Mouse (Mus musculus) skeletal muscle tissue, adult 2 months (tissue): ENCODE data around the gene Wrap53.
A peak's percentile ranks its signal among the peaks of the same experiment; 100 is the strongest.
"Not testable (repeated sequence)": the region's sequence is repeated elsewhere in the genome, so short reads cannot be mapped to it uniquely, and the experiment has no call there.

Experiments used
- DNase-seq: peaks from one replicate; pipeline ENCODE4 v3.0.0-alpha.2; 2012; ENCODE audit warnings: low read depth, low spot score

The Wrap53 gene

GRCm38 (mm10) chr11:69564391-69564790, 15.7 kb downstream of the Wrap53 start:
- DNase-seq = no peak

- no peak for DNase-seq
These were observed 16.7 kb downstream of the Wrap53 start for GRCm38 (mm10) chr11:69563373-69563772.

GRCm38 (mm10) chr11:69560896-69561854, 18.9 kb downstream of the Wrap53 start:
- DNase-seq = no peak

GRCm38 (mm10) chr11:69559851-69560765, 19.9 kb downstream of the Wrap53 start, which contains the start of gene Efnb3:
TSS of gene Efnb3 (minus strand) at chr11:69560205.
- no peak for DNase-seq

GRCm38 (mm10) chr11:69559183-69559582, 20.9 kb downstream of the Wrap53 start:
- no peak for DNase-seq

GRCm38 (mm10) chr11:69558756-69559155, 21.3 kb downstream of the Wrap53 start:
- no peak for DNase-seq

GRCm38 (mm10) chr11:69557381-69557958, 22.6 kb downstream of the Wrap53 start:
- no peak for DNase-seq

- DNase-seq = no peak
These were observed 25.4 kb downstream of the Wrap53 start for GRCm38 (mm10) chr11:69554539-69555140.

DNA sequence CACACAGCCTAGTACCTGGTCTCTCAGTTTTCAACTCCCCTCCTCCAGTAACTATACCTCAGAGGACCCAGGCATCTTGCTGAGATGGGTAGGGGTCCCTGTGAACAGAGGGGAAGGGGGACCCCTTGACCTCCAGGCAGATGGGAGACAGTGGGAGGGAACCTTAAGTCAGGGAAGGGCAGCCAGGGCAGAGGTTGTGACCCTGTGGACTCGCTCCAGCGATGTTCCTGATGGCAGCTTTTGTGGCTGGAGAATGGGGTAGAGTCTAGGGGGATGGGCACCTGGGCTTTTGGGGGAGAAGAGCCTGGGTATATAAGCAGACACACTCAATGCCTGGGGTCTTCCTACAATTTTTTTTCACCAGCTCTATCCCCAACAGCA, 26.7 kb downstream of the Wrap53 start:
- DNase-seq = no peak

DNA sequence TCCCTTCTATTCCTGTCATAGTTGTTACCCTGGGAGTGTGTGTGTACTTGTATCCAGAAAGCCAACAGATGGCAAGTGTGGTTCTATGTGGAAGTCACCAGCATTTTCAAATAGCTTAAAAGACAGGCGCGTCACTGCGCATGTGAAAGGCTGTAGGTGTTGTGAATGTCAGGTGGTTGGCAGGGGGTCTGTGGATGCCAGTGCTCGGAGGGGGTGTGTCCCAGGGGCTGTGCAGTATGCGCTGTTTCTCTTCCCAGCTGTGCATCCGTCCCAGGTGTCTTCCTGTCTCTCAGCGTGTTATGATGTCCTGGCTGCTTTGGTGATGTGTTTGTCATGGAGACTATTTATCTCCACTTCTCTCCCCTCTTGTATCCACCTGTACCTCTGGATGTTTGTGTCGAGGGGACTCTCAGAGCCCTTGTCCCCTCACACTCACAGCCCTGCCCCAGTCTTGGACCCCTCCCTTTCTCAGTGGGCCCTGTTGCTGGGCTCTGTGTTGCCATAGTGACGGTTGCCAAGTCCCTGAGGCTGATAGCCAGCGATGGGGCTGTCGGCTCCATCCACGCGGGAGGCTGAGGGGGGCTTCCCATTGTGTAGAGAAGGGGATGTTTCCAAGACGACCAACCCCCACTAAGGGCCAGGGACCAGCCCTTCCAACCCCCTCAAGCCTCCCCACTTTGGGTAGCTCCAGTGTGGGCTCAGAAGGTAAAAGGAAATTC, 27.3 kb downstream of the Wrap53 start:
- no peak for DNase-seq

GRCm38 (mm10) chr11:69551310-69551709, 28.7 kb downstream of the Wrap53 start:
- no peak for DNase-seq

DNA sequence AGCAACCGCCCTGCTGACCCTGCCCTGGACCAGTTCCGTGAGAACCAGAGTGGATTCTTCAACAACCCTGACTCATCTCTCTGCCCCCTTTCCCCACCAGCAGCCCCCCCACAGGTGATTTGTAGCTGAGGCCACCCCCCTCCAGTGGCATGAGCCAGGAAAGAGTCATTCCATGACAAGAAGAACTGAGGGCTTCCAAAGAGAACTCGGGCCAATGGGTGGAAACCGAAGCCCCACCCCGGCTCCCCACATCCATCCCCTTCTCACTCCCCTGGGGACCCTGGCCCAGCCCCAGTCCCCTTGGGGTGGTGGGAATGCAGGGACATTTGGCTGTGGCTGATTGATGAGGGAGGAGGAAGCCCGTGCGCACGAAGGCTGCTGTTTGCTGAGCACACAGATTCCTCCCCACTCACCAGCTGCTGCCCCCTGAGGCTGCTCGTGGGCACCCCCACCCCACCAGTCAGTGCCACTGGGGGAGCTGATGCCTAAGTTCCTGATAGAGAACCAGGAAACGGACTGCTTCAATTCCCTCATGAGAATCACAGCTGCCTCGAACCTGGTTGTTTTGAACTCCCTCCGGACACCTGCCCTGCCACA, 30.9 kb downstream of the Wrap53 start, which contains the start of gene Dnah2:
TSS of gene Dnah2 (minus strand) at position 51 of the 597 bp plus-strand sequence.
- DNase-seq = no peak

GRCm38 (mm10) chr11:69547071-69547470, 33.0 kb downstream of the Wrap53 start:
- DNase-seq = no peak

DNA sequence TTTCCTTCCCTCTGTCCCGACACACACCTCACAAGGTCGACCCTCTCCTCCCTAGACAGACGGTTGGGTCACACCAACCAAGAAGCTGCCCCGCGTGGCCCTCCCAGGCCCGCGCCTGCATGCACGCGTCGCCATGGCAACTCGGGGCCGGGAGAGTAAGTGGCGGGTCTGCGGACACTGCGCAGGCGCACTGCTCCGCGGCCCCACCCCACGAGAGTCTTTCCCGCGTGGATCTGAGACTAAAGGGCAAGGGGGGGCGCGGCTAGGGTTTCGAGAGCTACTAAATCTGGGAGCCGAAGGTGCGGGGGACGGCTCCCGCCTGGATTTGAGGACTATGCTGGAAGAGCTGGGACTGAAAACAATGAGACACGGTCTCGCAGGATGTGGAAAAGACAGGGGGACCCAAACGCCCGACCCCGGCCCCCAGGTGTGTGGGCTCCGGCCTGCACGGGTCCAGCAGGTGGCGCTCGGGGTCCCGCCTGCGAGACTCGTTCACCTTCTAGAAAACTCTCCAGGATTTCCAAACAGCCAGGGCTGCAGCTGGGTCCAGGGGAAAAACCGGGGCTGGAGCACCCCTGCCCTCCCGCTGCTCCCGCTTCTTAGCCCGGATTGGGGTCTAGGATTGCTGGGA, 33.5 kb downstream of the Wrap53 start:
- DNase-seq = peak; percentile 19

DNA sequence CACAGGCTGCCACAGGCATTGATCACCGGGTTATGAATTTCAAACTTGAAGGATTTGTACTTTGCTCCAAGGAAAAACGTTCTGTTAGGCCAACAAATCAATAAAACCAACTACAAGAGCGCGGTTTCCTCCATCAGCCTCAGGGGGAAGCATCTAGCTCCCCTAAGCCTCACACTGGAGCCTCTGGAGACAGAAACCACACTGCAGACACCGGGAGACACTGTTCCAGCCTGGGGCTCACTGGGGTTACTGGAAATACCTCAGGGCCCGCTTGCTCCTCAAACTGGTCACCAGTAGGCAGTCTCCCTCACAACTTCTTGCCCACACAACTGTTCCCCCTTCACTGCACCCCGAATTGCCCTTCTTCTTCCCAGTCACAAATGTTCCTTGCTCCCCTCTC, 34.1 kb downstream of the Wrap53 start:
- DNase-seq = no peak

DNA sequence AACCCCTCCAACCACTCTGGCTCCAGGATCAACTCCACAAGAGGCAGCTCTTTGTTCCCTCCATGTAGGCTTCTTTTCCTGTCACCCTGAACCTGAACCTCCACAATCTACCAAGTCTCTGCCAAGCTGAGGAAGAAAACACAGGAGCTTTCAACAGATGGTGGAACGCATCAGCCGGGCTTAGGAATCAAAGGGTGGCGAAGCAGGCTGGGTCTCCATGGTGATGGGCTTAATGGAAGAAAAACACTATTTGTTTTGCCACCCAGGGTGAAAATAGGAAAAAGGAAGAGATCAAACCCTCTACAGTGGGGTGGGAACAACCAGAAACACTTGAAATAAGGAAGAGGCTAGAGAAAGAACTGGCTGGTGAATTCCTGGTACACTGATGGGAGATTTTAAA, 36.5 kb downstream of the Wrap53 start:
- no peak for DNase-seq

- not testable (repeated sequence) for DNase-seq
These were observed 38.3 kb downstream of the Wrap53 start for GRCm38 (mm10) chr11:69541741-69542140.

DNA sequence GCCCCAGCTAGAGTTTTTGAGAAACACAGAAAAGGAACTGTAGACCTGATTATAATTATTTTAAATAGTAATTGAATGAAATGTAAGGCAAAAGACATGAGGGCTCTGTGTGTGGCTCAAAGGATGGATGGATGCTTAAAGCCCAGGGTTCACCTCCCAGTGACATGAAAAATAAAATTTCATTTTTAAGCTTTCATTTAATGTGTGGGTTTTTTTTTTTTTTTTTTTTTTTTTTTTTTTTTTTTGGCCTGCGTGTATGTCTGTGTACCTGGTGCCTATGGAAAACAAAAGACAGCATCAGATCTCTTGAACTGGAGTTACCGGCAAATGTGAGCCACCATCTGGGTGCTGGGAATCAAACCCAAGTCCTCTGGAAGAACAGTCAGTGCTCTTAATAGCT, 39.4 kb downstream of the Wrap53 start:
- DNase-seq = no peak

GRCm38 (mm10) chr11:69534990-69535389, 45.1 kb downstream of the Wrap53 start:
- DNase-seq = no peak
